Mouse (Mus musculus): Measurements from ENCODE around the gene Zfp758.
"Not testable (repeated sequence)": the region's sequence is repeated elsewhere in the genome, so short reads cannot be mapped to it uniquely, and the experiment has no call there.

Gene Zfp758

DNA sequence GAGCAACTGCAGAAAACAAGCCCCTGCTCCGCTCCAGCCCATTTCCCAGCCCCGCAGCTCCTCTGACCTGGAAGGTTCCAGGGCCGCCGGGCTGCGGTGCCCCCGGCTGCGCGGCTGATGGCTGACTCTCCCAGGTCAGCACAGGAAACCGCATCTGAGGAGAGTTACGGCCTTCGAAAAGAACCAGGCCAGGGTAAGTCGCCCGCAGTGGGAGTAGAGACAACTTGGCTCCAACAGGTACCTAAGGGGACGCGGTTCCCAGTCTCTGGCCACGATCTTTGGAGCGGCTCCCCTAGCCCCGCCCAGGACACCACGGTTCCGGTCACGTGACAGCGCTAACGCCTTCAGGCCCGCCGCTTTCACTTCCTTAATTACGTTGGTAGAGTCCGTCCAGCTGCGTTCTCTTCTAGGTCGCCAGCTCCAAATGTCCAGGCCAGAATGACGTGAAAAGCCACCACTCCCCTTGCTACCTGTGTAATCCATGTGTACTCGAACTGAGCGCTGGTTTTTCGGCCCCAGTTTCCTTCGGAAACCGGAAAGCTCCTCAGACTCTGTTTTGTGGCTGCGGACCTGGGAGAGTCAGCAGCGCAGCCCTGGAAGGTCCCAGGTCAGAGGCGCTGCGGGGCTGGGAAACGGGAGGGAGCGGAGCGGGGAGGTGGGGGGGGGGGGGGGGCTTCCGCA, at the start of gene Zfp758, which contains the start of gene Zfp944:
Gene Zfp758, plus strand, starts transcription at position 353 of the 681 bp plus-strand sequence.
Gene Zfp944, minus strand, starts transcription at position 300 of the 681 bp plus-strand sequence.
- DNase-seq (ENCODE audit: low spot score), result peak; percentile 21

DNA sequence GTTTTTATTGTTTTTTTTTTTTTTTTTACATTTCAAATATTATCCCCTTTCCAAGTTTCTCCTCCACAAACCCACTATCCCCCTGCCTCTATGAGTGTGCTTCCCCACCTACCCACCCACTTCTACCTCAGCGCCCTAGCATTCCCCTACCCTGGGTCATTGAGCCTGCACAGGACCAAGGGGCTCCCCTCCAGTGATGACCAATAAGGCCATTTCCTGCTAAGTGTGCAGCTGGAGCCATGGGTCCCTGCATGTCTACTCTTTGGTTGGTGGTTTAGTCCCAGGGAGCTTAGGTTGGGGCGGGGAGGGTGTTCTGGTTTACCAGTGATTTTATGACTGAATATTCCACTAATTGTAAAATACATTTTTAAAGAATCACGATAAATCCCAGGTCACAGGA, 47.0 kb upstream of the Zfp758 start:
- DNase-seq (ENCODE audit: low spot score), result peak; percentile 1

DNA sequence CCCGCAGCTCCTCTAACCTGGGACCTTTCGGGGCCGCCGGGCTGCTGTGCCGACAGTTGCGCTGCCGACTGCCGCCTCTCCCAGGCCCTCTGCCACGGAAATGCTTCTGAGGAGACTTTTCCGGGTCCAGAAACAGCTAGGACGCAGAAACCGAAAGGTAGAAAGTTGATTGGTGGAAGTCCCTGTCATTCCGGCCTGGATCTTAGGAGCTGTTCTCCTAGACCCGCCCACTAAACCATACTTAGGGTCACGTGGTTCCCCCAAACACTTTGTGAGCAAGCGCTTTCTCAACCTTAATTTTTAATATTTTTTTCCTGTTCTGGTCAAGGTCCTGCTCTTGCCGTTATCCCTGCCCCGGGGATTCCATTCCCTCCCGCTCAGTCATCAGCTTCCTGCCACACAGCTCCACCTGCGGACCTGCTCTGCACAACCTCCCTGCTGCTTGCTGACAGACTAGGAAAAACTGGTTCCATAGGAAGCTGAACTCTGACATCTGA, 46.5 kb upstream of the Zfp758 start, which contains the start of gene CT030661.1:
Gene CT030661.1, minus strand, starts transcription at position 108 of the 497 bp plus-strand sequence.
- peak; percentile 79 for DNase-seq (ENCODE audit: low spot score)

DNA sequence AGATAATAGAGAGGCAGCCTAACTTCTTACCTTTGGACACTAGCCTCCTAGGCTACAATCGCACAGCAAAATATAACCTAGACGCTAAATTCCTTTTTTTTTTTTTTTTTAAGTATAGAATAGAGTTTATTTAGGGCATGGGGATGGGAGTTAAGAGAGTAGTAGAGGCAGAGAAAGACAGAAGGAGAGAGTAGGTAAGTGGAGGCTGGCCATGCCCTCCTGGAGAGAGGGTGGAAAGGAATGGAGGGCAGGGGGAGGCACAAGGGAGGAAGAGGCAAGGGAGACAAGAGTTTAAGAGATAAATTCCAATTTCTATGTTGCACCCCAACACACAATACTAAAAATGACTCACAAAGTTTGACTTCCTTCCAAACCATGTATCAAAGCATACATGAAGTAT, 46.0 kb upstream of the Zfp758 start:
- not testable (repeated sequence) for DNase-seq (ENCODE audit: low spot score)

DNA sequence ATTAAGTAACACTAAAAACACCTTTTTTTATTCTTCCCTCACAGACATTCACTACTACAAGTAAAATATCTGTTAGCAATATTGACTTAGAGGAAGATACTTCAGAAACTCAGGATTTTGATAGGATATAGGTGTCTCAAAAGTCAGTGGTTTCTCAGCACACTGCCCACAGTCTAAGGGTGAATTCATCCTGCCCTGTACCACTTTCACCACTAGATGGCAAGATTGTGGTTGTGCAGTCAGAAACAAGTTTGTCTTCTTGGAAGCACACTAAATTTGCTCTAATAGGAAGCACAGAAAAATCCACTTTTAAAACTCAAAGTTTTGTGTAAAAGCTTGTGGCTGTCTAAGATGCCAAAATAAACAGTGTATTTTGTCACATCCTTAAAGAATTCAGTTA, 8.5 kb upstream of the Zfp758 start:
- no peak for DNase-seq (ENCODE audit: low spot score)

DNA sequence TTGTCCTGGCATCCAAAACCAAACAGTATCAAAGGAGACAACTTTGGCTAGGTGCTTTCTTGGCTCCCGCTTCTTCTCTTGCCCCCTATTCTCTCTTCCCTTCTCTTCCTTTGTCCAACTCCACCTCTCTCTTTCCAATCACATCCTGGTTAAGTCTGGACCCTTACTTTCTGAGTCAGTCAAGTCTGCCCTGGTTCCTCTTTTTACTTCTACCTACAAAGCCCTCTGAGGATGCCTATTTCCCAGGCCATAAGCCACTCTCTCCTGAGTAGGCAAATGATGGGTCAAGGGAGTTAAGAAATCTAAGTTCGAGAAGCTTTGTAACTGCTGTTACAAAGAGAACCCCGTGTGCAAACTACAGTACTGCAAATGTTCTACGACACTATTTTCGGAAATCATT, 681 bp upstream of the Zfp758 start:
- no peak for DNase-seq (ENCODE audit: low spot score)

DNA sequence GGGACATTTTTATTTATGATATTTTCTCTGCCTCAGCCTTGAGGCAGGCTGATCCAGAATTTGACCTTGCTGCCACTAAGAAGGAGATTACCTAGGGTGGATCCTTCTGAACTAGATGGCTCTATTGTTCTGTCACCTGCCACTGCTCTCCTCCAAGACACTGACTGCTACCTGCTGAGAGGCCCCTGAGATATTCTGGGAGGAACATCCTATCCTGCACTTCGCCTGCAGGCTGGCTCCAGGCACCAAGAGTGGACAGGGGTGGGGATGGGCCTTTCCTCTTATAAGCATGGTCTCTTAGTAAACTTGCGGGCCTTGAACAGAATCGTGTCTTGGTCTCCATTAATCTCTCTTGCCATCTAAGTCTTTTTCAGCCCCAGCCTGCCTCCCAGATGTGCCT, 2.6 kb downstream of the Zfp758 start:
- DNase-seq (ENCODE audit: low spot score), result no peak

DNA sequence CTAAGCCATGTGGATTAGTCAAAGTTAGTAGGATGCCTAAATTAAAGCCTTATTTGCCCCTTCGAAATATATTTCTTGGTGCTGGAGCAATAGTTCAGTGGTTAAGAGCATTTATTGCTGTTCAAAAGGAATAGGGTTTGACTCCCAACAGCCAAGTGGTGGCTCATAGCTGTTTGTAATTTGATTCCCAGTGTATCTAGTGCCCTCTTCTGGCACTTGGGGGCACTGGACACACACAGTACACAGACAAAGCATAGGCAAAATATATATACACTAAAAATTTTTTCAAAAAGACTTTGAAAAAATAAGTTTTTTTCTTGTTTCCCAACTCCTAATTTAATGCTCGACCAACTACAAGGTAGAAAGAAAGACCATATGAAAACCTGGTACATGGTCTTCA, 49.5 kb downstream of the Zfp758 start:
- DNase-seq (ENCODE audit: low spot score), result no peak

DNA sequence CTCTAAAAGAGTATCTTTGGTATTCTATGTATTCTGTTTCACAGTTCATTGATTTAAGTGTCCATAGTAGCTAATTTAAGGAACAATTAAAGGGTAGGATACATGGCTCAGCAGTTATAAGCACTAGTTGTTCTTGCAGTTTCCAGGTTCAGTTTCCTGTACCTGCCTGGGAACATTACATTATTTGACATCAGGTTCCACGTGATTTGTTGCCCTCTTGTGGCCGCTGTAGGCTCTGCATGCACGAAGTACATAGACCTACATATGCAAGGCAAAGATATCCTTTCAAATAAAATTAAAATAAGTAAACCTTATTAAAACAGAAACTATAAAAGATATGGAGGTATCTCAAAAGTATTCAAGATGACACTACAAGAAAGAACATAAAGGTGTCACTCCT, 56.3 kb downstream of the Zfp758 start:
- DNase-seq (ENCODE audit: low spot score), result peak; percentile 53

DNA sequence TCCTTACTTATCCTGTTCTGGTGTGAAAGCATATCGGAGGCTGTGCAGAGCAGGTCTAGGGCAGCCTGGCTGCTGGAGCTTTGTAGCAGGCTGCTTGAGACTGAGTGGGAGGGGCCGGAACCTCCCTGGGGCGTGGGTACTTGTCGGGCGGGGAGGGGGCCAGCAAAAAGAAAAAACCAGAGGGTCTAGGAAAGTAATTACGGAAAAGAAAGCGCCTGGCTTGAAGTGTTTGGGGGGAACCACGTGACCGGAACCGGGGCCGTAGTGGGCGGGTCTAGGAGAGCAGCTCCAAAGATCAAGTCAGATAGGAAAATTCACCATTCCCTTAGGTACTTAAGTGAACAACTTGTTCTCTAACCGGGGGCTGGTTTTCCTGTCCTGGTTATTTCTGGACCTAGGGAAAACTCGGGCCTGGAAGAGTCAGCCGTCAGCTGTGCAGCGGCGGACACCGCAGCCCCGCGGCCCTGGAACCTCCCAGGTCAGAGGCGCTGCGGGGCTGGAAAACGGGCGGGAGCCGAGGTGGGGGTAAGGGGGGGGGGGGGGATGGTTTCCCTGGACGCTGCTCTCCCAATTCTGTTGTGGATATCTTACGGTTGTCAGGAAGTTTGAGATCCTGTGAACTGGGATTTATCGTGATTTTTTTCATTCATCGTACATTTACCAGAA, 62.8 kb downstream of the Zfp758 start, which contains the start of gene Zfp946:
Gene Zfp946, plus strand, starts transcription at position 271 of the 666 bp plus-strand sequence.
- DNase-seq (ENCODE audit: low spot score), result peak; percentile 61

DNA sequence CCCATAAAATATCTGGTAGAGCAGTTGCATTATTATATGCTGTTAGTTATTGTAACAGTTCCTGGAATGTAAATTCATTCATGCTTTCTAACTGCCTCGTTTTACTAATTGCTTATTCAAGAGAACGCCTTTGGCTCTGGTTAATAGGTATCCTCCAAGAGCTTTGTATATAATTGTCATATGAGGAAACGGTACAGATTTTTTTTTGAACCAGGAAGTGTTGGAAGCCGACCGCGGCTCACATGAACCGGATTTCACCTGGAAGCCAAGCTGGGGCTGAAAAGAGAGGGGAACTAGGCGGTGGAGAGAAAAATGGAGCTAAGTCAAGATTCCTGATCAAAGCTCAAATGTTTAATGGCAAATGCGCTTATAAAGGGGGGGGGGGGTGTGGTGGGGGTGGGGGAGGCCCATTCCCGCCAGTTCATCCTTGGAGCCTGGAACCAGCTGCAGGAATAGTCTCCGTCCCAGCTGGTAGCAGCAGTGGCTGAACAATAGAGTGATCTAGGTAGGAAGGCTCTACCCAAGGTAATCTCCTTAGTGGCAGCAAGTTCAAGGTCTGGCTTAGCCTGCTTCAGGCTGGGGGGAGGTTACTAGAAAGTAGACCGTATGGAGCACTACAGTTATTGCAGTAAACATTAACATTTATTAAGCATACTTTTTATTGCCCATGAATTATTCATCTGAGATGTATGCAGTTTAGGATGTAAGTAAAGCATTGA, 63.5 kb downstream of the Zfp758 start:
- no peak for DNase-seq (ENCODE audit: low spot score)

All from ovary, postnatal 14 days (tissue).